Mouse (Mus musculus) embryonic facial prominence, embryonic 13.5 days (tissue): ENCODE measurements around the gene Irgq. TPM values are rescaled to one million over a fixed set of nuclear protein-coding genes. Genes with fewer than 3 reads are reported as not detected.
A peak's percentile ranks its signal among the peaks of the same experiment; 100 is the strongest.

Experiments used
- ATAC-seq: fragments of 200-750 bp; cut with Nextera tagmentation; 2 replicates; pipeline ENCODE4 v1.8.0; 2017; ENCODE audit warnings: low read depth; ENCODE audit not compliant: insufficient number of reproducible peaks, insufficient read depth, low FRiP score, low TSS enrichment
- H3K27ac ChIP-seq: fragments of 300-500 bp; sonication (generic); 2 replicates; pipeline ENCODE4 v1.5.1; 2015; ENCODE audit warnings: moderate library complexity, mild to moderate bottlenecking, inconsistent platforms
- H3K27me3 ChIP-seq: fragments of 300-500 bp; sonication (generic); 2 replicates; pipeline ENCODE4 v1.6.1; 2015; ENCODE audit warnings: mild to moderate bottlenecking, inconsistent platforms
- H3K36me3 ChIP-seq: fragments of 300-500 bp; sonication (generic); 2 replicates; pipeline ENCODE4 v1.6.1; 2015; ENCODE audit warnings: mild to moderate bottlenecking, inconsistent platforms
- H3K4me1 ChIP-seq: fragments of 300-500 bp; sonication (generic); 2 replicates; pipeline ENCODE4 v1.6.1; 2015; ENCODE audit warnings: inconsistent platforms
- H3K4me2 ChIP-seq: fragments of 300-500 bp; sonication (generic); 2 replicates; pipeline ENCODE4 v1.6.1; 2015; ENCODE audit warnings: moderate library complexity, mild to moderate bottlenecking, inconsistent platforms
- H3K4me3 ChIP-seq: fragments of 300-500 bp; sonication (generic); 2 replicates; pipeline ENCODE4 v1.5.1; 2015; ENCODE audit warnings: mild to moderate bottlenecking, inconsistent platforms
- H3K9ac ChIP-seq: fragments of 300-500 bp; sonication (generic); 2 replicates; pipeline ENCODE4 v1.6.1; 2015; ENCODE audit warnings: mild to moderate bottlenecking, inconsistent platforms
- H3K9me3 ChIP-seq: fragments of 300-500 bp; sonication (generic); 2 replicates; pipeline ENCODE4 v1.6.1; 2016; ENCODE audit warnings: inconsistent platforms
- WGBS: fragments of 180-500 bp; shearing (Covaris S2); methylation state at CpG from one replicate; pipeline ENCODE4 v1.1.7; 2015; ENCODE audit warnings: mixed read lengths; 5-methylcytosine and 5-hydroxymethylcytosine counted together
- polyA plus RNA-seq: library from polyadenylated mRNA; unstranded; fragments of >200 nt; fragmentation: Nextera tagmentation; extraction: Ambion mirVana; gene quantifications from 2 replicates; pipeline ENCODE4 v1.2.1, GENCODE M21; 2015

Irgq gene
- polyA plus RNA-seq, 1 experiment from 2014 or later: 9.6 TPM

DNA sequence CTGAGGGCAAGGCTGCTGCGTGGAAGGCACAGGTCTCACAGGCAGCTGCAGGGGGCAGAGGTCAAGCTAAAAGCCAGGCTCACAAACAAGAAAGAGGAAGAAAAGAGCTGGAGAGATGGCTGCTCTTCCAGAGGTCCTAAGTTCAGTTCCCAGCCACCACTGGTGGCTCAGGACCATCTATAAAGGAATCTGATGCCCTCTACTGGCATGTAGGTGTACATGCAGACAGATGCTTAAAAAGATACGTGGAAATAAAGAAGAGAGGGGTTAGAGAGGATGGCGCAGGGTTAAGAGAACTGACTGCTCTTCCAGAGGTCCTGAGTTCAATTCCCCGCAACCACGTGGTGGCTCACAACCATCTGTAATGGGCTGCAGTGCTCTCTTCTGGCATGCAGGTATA lies 42.0 kb downstream of the Irgq start:
- 57% methylated on average over 5 of the region's 5 CpGs for WGBS
- H3K36me3 ChIP-seq: peaks cover 58% of the 10 kb centered on the region

DNA sequence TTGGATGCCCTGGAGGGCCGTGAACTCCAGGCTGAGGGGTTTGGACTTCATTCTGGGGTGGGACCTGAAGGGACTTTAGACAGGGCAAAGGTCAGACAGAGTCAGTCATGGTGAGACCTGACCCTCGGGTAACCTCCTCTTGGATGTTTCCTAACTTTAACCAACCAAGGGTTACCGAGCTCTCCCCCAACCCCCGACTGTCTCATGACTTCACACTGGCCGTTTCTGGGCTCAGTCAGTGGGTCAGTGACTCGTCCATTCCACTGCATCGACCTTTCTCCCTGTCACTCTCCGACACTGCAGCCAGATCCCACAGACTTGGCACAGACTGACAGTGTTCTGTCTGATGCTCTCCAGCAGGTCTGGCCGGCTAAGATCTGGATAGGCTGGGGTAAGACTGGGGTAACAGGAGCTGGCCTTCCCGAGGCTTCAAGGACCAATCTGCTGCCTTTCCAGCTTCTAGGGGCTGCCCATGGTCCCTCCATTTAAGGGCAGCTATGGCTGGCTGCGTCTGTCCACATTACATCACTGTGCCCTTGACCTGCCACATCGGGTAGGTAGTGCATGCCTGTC lies 43.8 kb downstream of the Irgq start:
- no peak for ATAC-seq
- H3K4me3 ChIP-seq: no peak overlapping the region
- no peak overlapping the region for H3K4me2 ChIP-seq
- no peaks in the 10 kb centered on the region for H3K4me1 ChIP-seq
- H3K36me3 ChIP-seq: peaks cover 40% of the 10 kb centered on the region
- WGBS: 47% methylated on average over 12 of the region's 12 CpGs
- no peaks in the 10 kb centered on the region for H3K27me3 ChIP-seq
- H3K27ac ChIP-seq: no peak overlapping the region
- no peaks in the 10 kb centered on the region for H3K9me3 ChIP-seq
- H3K9ac ChIP-seq: no peak overlapping the region

More for the DNA sequence above, 42.0 kb downstream of the Irgq start:
- ATAC-seq: no peak
- Histone ChIP-seq H3K9ac (no peak overlapping the region), H3K27me3 (no peaks in the 10 kb centered on the region), H3K4me2 (no peak overlapping the region), H3K27ac (no peak overlapping the region), H3K4me3 (no peak overlapping the region), H3K4me1 (no peaks in the 10 kb centered on the region), H3K9me3 (no peaks in the 10 kb centered on the region)

DNA sequence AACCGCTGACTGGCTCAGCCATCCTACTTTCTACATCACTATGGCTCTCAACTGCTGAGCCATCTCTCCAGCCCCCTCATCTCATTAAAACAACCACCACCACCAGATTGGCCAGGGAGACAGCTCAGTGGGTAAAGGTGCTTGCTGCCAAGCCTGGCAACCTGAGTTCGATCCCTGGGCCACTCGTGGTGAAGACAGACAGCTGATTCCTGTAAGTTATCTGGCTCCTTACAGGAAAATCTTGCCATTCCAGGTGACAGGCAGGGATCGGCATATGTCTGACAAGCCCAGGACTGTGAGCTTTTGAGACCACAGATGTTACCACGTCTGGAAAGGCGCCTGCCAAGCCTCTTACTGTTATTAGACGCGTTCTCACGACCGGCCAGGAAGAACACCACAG lies 47.3 kb downstream of the Irgq start:
- Histone ChIP-seq H3K4me2 (no peak overlapping the region), H3K27ac (no peak overlapping the region), H3K36me3 (peaks cover 7% of the 10 kb centered on the region; the same call in 1 of the 2 replicates), H3K27me3 (no peaks in the 10 kb centered on the region), H3K9ac (no peak overlapping the region), H3K4me1 (no peaks in the 10 kb centered on the region), H3K9me3 (no peaks in the 10 kb centered on the region), H3K4me3 (no peak overlapping the region)
- ATAC-seq: no peak
- 92% methylated on average over 10 of the region's 10 CpGs for WGBS

DNA sequence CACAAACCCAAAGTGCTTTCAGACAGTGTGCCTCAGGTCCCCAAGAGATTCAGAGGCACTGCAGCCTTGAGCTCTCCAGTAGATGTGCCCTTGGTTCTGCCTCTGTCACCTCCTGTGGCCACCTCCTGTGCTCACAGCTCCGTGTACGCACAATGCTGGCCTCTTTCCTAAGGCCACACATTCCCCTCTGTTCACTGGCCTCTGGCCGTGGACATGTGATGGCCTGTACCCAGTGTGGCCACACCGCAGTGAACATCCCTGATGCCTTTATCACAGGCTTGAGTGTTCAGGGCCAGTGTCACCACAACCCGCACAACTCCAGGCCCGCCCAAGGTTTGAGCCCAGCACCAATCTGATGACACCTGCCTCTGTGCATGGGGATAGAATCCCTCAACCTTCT lies 54.4 kb downstream of the Irgq start:
- no peak overlapping the region for H3K27ac ChIP-seq
- no peak for ATAC-seq
- H3K4me3 ChIP-seq: no peak overlapping the region
- H3K27me3 ChIP-seq: peaks cover 31% of the 10 kb centered on the region
- peaks cover 10% of the 10 kb centered on the region for H3K4me1 ChIP-seq
- WGBS: 87% methylated on average over 6 of the region's 6 CpGs
- no peaks in the 10 kb centered on the region for H3K9me3 ChIP-seq
- H3K9ac ChIP-seq: no peak overlapping the region
- H3K4me2 ChIP-seq: no peak overlapping the region
- no peaks in the 10 kb centered on the region for H3K36me3 ChIP-seq

DNA sequence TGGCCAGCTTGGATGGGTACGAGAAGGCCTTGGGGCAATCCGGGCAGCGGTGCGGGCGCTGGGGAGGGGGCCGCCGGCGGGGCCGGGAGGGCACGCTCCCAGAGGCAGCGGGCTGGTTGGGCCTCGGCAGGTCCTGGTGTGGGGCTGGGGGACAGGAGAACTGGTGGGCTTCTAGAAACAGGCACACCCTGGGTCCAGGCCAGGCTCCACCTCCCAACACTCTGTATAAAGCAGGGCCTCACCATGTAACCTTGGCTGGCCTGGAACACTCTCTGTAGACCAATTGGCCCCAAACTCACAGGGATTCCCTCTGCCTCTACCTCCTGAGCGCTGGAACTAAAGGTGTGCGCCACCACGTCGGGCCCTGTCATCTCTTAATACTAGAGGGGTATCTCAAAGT lies 55.5 kb downstream of the Irgq start:
- Histone ChIP-seq H3K36me3 (no peaks in the 10 kb centered on the region), H3K4me2 (no peak overlapping the region), H3K4me3 (no peak overlapping the region; the same call in 1 of the 2 replicates), H3K9ac (no peak overlapping the region), H3K27me3 (peaks cover 31% of the 10 kb centered on the region), H3K27ac (no peak overlapping the region), H3K9me3 (no peaks in the 10 kb centered on the region), H3K4me1 (peaks cover 10% of the 10 kb centered on the region)
- 0 out of 2 replicates have a peak, but pooled peaks have one; percentile 17 for ATAC-seq
- 39% methylated on average over 16 of the region's 16 CpGs for WGBS

DNA sequence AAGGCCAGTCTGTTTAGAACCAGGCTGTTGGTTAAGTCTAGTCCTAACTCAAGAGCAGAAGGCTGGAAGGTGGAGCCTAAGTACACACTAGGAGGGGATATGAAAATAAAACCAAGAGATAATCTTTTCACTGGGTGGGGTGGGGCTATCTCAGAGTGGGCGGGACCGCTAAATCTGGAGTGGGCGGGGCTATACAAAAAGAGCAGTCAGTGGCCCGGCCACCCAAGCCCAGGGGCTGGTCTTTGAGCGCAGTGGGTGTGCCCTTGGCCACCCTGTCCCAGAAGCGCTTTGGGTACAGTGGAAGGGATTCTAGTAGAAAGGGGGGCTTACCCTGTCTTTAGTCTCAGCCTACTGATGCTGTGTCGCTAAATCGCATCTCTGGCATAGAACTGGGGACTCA lies 56.3 kb downstream of the Irgq start:
- H3K4me3 ChIP-seq: peak overlapping the region; percentile 57
- H3K4me2 ChIP-seq: peak overlapping the region; percentile 81
- ATAC-seq: no peak; the same call in 1 of the 2 replicates
- no peaks in the 10 kb centered on the region for H3K36me3 ChIP-seq
- WGBS: 5% methylated on average over 8 of the region's 8 CpGs
- H3K27ac ChIP-seq: peak overlapping the region; percentile 44; the same call in 1 of the 2 replicates
- H3K9me3 ChIP-seq: no peaks in the 10 kb centered on the region
- peaks cover 10% of the 10 kb centered on the region for H3K4me1 ChIP-seq
- peak overlapping the region; percentile 83 for H3K9ac ChIP-seq
- peaks cover 31% of the 10 kb centered on the region for H3K27me3 ChIP-seq

DNA sequence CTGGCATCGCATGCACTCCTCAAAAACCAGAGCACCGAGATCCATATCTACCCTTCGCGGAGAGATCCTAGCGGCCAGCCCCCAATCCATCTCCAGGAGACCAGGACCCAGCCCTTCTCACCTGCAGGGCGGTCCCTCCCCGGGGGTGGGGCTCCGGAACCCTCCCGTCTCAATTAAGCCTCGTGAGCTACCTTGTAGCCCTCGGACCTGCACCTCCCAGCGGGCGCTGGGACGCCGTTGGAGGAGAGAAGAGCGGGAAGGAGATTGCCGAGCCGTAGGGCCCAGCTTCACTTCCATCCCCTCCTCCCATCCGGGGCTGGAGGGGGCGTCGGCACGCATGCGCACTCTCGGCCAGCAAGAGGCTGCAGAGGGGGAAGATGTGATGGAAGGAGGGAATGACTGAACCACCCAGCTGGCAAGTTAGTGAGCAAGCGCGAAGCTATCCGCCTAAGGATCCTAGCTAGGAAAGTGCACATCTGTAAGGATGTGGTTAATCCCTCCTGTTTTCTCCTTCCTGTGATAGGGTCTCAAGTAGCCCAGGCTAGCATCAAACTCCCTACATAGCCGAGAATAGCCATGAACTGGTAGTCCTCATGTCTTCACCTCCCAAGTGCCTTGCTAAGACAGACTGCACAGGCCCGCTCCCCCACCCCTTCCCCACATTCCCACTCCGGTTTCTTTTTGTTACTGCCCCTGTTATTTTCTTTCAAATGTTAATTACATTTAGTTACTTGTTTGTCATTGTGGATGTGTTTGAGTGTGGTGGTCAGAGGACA lies 57.0 kb downstream of the Irgq start, which contains the start of the genes Ethe1 and Zfp575:
TSS of gene Ethe1 (plus strand) at position 214 of the 776 bp plus-strand sequence.
TSS of gene Zfp575 (minus strand) at position 312 of the 776 bp plus-strand sequence.
- Histone ChIP-seq H3K9me3 (no peaks in the 10 kb centered on the region), H3K4me1 (peaks cover 10% of the 10 kb centered on the region), H3K4me3 (peak within 1 kb of the TSS; percentile 57), H3K27me3 (peaks cover 31% of the 10 kb centered on the region), H3K4me2 (peak within 1 kb of the TSS; percentile 81), H3K36me3 (no peaks in the 10 kb centered on the region), H3K27ac (peak within 1 kb of the TSS; percentile 44; the same call in 1 of the 2 replicates), H3K9ac (peak within 1 kb of the TSS; percentile 83)
- ATAC-seq: 0 out of 2 replicates have a peak, but pooled peaks have one; percentile 38
- WGBS: 8% methylated on average over 30 of the region's 30 CpGs

Other genes starting within 250 kb of the Irgq start
- gene Zfp61, start 229.5 kb upstream of the Irgq start, polyA plus RNA-seq: 53.8 and 58.5 TPM in 2 replicates
- gene Zfp94, start 214.0 kb upstream of the Irgq start, polyA plus RNA-seq: 14.3 and 18.8 TPM in 2 replicates
- gene Tescl, start 196.8 kb upstream of the Irgq start, polyA plus RNA-seq: 0.25 TPM in 1 of 2 replicates, not detected in the other
- gene Lypd5, start 181.5 kb upstream of the Irgq start, polyA plus RNA-seq: 0.45 and 0.91 TPM in 2 replicates
- gene Kcnn4, start 160.4 kb upstream of the Irgq start, polyA plus RNA-seq: 1.9 and 2.1 TPM in 2 replicates
- gene Smg9, start 131.1 kb upstream of the Irgq start, polyA plus RNA-seq: 21.6 and 27.0 TPM in 2 replicates
- not detected in 2 replicates for gene Irgc1, start 78.4 kb upstream of the Irgq start, polyA plus RNA-seq
- gene Plaur, start 68.2 kb upstream of the Irgq start, polyA plus RNA-seq: 2.6 and 3.8 TPM in 2 replicates
- gene Cadm4, start 48.7 kb upstream of the Irgq start, polyA plus RNA-seq: 6.7 and 7.9 TPM in 2 replicates
- 95.8 and 96.3 TPM in 2 replicates for gene Zfp428, start 23.7 kb upstream of the Irgq start, polyA plus RNA-seq
- 0.53 and 0.89 TPM in 2 replicates for gene AC161166.1, start 18.2 kb upstream of the Irgq start, polyA plus RNA-seq
- 0.42 TPM in 1 of 2 replicates, not detected in the other for gene Pinlyp, start 15.4 kb downstream of the Irgq start, polyA plus RNA-seq
- 127 and 147 TPM in 2 replicates for gene Xrcc1, start 15.6 kb downstream of the Irgq start, polyA plus RNA-seq
- 24.0 and 26.0 TPM in 2 replicates for gene Ethe1, start 56.9 kb downstream of the Irgq start, polyA plus RNA-seq
- gene Zfp575, start 57.0 kb downstream of the Irgq start, polyA plus RNA-seq: 7.0 and 7.3 TPM in 2 replicates
- gene Phldb3, start 80.1 kb downstream of the Irgq start, polyA plus RNA-seq: 0.37 and 0.65 TPM in 2 replicates
- gene Lypd3, start 105.9 kb downstream of the Irgq start, polyA plus RNA-seq: 13.7 and 16.0 TPM in 2 replicates
- not detected in 2 replicates for gene Tex101, start 146.0 kb downstream of the Irgq start, polyA plus RNA-seq
- gene BC049730, start 178.6 kb downstream of the Irgq start, polyA plus RNA-seq: not detected in 2 replicates
- gene Gm4763, start 196.2 kb downstream of the Irgq start, polyA plus RNA-seq: not detected in 2 replicates
- 0.35 and 0.77 TPM in 2 replicates for gene Cd177, start 229.6 kb downstream of the Irgq start, polyA plus RNA-seq
- 0.56 and 0.74 TPM in 2 replicates for gene Ceacam10, start 246.5 kb downstream of the Irgq start, polyA plus RNA-seq